In genomic region chr3:51908437-51908990, GRCm38 (mm10) we compare ENCODE assay signal across 9 mouse cellular contexts.
DNase-seq lines count a peak whose midpoint lies in the region; ATAC-seq lines count a peak whose summit lies in the region.
"Had no signal": no experiment of that assay in that cellular context is flagged by ENCODE, and none has a peak within 500 bp of the region (broad histone marks: within the 10 kb centered on the region; RNA-seq: fewer than 3 reads in every experiment).

No protein-coding gene starts in this region.

- WGBS in embryonic facial prominence, embryonic 15.5 days: 19% methylated on average over 14 of the region's 14 CpGs
- WGBS in midbrain, embryonic 13.5 days: 7% methylated on average over 14 of the region's 14 CpGs
- 15% methylated on average over 14 of the region's 14 CpGs for WGBS in hindbrain, embryonic 11.5 days

- H3K4me2 ChIP-seq in embryonic facial prominence, embryonic 15.5 days (replicated peaks): 0 out of 2 replicates have a peak overlapping the region, but pooled peaks have one; percentile 19
- peak overlapping the region; percentile 14; the same call in 1 of the 2 replicates for H3K4me2 ChIP-seq in midbrain, embryonic 13.5 days (replicated peaks)
- no peak overlapping the region for H3K4me2 ChIP-seq in hindbrain, embryonic 11.5 days (replicated peaks; ENCODE audit: low read depth, low read length)

- peak; percentile 89 for DNase-seq in heart, adult 11 months
- no peak for DNase-seq in heart, postnatal 25 days (ENCODE audit: low spot score)
- peak; percentile 56 for DNase-seq in ES-CJ7 (ENCODE audit: low read depth, low spot score)
- DNase-seq in hindbrain, embryonic 11.5 days (ENCODE audit: low spot score): no peak
- no peak for DNase-seq in frontal cortex, postnatal 14 days (ENCODE audit: low spot score in 2 of 2)
- DNase-seq: thymus, postnatal 25 days had no signal

- no peaks in the 10 kb centered on the region for H3K36me3 ChIP-seq in embryonic facial prominence, embryonic 15.5 days
- no peaks in the 10 kb centered on the region for H3K36me3 ChIP-seq in midbrain, embryonic 13.5 days
- H3K36me3 ChIP-seq in hindbrain, embryonic 11.5 days (ENCODE audit: control insufficient read depth, insufficient read depth, low read length): no peaks in the 10 kb centered on the region

- H3K9me3 ChIP-seq in embryonic facial prominence, embryonic 15.5 days (replicated peaks): no peaks in the 10 kb centered on the region
- H3K9me3 ChIP-seq in midbrain, embryonic 13.5 days: no peaks in the 10 kb centered on the region
- no peaks in the 10 kb centered on the region for H3K9me3 ChIP-seq in hindbrain, embryonic 11.5 days (ENCODE audit: control insufficient read depth, low read length)

- intact Hi-C loops in heart, postnatal 25 days (cut with DNase I): loop anchor here (5.0 kb wide), 1 partner anchor 289 kb away; no protein-coding TSS in a partner anchor

- H3K9ac ChIP-seq in embryonic facial prominence, embryonic 15.5 days: no peak overlapping the region
- H3K9ac ChIP-seq in midbrain, embryonic 13.5 days (replicated peaks): no peak overlapping the region
- H3K9ac ChIP-seq in hindbrain, embryonic 11.5 days (ENCODE audit: low read depth, low read length): no peak overlapping the region

- H3K27me3 ChIP-seq in embryonic facial prominence, embryonic 15.5 days: no peaks in the 10 kb centered on the region
- peaks cover 4% of the 10 kb centered on the region; the same call in 1 of the 2 replicates for H3K27me3 ChIP-seq in midbrain, embryonic 13.5 days
- no peaks in the 10 kb centered on the region for H3K27me3 ChIP-seq in hindbrain, embryonic 11.5 days (ENCODE audit: control insufficient read depth, insufficient read depth, low read length)

- H3K4me3 ChIP-seq in embryonic facial prominence, embryonic 15.5 days (replicated peaks): no peak overlapping the region
- no peak overlapping the region for H3K4me3 ChIP-seq in midbrain, embryonic 13.5 days (replicated peaks)
- no peak overlapping the region for H3K4me3 ChIP-seq in hindbrain, embryonic 11.5 days (ENCODE audit: low read depth, low read length)

- ATAC-seq in embryonic facial prominence, embryonic 15.5 days (ENCODE audit: insufficient number of reproducible peaks, low FRiP score, low TSS enrichment, low read depth): no peak
- ATAC-seq in midbrain, embryonic 13.5 days: no peak
- ATAC-seq in cerebellum, adult (ENCODE audit: insufficient number of reproducible peaks, low FRiP score, low TSS enrichment): no peak
- ATAC-seq in hindbrain, embryonic 11.5 days (ENCODE audit: low FRiP score): no peak

- H3K4me1 ChIP-seq in embryonic facial prominence, embryonic 15.5 days: peaks cover 34% of the 10 kb centered on the region
- H3K4me1 ChIP-seq in midbrain, embryonic 13.5 days (replicated peaks): peaks cover 48% of the 10 kb centered on the region
- H3K4me1 ChIP-seq in hindbrain, embryonic 11.5 days (replicated peaks; ENCODE audit: control insufficient read depth, insufficient read depth, low read length): 0 out of 2 replicates have a peak, but pooled peaks cover 2% of the 10 kb centered on the region

- peak overlapping the region; percentile 63; the same call in 1 of the 2 replicates for H3K27ac ChIP-seq in embryonic facial prominence, embryonic 15.5 days (replicated peaks)
- 0 out of 2 replicates have a peak overlapping the region, but pooled peaks have one; percentile 11 for H3K27ac ChIP-seq in midbrain, embryonic 13.5 days
- H3K27ac ChIP-seq in hindbrain, embryonic 11.5 days (ENCODE audit: low read depth, low read length): no peak overlapping the region

Comparison
In these comparisons a context has a peak if more than half of its experiments do, and no peak if none do; other contexts are left out.
1. DNase-seq: peak in heart, adult 11 months (single experiment) and ES-CJ7 (single experiment); none in heart, postnatal 25 days (single experiment), hindbrain, embryonic 11.5 days (single experiment) and frontal cortex, postnatal 14 days (0 of 2).